Mouse (Mus musculus): ENCODE measurements around the gene Yes1. TPM values are rescaled to one million over a fixed set of nuclear protein-coding genes. Genes with fewer than 3 reads are reported as not detected.

The Yes1 gene
- polyA plus RNA-seq, 1 experiment: 1.9 TPM

Other genes with a start within 250 kb of the Yes1 start
- 31.6 and 32.7 TPM in 2 replicates for gene Ppp1cb, start 152.3 kb upstream of the Yes1 start, polyA plus RNA-seq (2012; rRNA removed)
- gene Pisd, start 174.5 kb downstream of the Yes1 start, polyA plus RNA-seq (2012; rRNA removed): 80.8 and 167 TPM in 2 replicates
- gene Gm20671, start 215.9 kb downstream of the Yes1 start, polyA plus RNA-seq (2012; rRNA removed): 3.5 and 9.4 TPM in 2 replicates
- 4.2 and 10.1 TPM in 2 replicates for gene Prr14l, start 243.1 kb downstream of the Yes1 start, polyA plus RNA-seq (2012; rRNA removed)

Data from large intestine, adult 2 months (tissue).